Mouse (Mus musculus) T-cell, adult 66 days (primary cell): Measurements from ENCODE around the gene Cmtm6. TPM values are rescaled to one million over a fixed set of nuclear protein-coding genes. Genes with fewer than 3 reads are reported as not detected.

Source experiments
- total RNA-seq, 2 experiments: library from RNA; stranded (reverse); gene quantifications; 3 replicates in 1 of 2; 4 replicates in 1 of 2; pipeline ENCODE4 v1.2.4; 2023

The Cmtm6 gene
- total RNA-seq: 100 to 1,000 TPM in 1 of 2 experiments, 10 to 100 TPM in 1; 96.3 to 100 TPM

DNA sequence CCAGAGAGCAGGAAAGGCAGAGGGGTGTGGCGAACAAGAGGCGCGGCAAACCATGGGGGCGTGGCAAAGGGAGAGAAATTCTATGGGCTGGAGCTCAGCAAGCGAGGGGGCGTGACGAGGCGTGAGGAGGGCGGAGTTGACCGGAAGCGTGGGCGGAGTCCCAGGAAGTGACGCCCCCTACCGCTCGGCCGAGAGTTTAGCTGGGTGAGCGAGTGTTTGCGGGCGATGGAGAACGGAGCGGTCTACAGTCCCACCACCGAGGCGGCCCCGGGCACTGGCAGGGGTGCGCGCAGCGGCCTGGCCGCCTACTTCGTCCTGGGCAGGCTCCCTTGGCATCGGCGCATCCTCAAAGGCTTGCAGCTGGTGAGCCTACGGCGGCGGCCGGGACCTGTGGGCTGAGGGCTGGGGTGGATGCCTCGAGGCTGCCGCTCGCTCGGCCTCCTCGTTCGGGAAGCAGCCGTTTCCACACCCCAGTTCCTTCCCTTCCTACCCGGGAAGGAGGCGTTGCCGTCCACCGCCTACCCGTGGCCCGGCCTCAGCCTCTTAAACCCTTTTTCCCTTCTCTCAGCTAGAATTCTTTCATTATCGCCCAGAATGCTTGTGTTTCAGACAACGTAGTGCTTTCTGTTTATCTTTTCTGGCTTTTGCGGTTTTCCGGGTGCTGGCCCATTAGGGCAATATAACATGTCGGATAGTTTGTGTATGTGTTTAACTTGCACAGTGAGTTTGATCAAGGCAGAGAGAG lies at the start of gene Cmtm6:
TSS of gene Cmtm6 (plus strand) at position 106 of the 745 bp plus-strand sequence.

DNA sequence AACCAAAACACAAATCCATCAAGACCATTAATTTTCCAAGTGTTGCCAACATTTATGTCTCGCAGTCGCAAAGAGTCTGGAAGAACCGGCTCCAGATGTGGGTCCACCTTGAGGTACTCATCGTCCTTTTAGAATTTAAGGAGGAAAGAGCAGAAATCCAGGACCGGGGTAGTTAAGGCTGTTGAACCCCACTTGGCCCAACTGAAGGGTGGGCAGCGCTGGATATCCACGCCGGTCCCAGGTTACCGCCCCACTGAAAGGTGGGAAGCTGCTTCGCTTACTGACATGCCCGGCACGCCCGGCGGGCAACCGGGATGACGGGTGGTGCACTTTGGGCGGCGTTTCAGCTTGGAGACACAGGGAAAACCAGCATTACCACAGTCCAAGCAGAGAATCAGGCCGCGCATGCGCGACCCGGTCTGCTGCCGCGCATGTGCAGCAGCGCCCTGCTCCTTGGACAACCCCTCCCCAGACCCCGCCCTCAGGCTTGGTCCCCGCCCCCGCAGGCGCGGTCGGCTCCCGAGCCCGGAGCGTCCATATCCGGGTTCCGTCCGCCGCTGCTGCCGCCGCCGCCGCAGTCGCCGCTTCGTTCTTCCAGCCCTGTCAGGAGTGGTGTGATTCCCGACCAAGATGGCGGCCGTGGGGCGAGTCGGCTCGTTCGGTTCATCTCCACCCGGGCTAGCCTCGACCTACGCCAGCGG lies 42.5 kb upstream of the Cmtm6 start, which contains the start of gene Dync1li1:
TSS of gene Dync1li1 (plus strand) at position 539 of the 701 bp plus-strand sequence.

DNA sequence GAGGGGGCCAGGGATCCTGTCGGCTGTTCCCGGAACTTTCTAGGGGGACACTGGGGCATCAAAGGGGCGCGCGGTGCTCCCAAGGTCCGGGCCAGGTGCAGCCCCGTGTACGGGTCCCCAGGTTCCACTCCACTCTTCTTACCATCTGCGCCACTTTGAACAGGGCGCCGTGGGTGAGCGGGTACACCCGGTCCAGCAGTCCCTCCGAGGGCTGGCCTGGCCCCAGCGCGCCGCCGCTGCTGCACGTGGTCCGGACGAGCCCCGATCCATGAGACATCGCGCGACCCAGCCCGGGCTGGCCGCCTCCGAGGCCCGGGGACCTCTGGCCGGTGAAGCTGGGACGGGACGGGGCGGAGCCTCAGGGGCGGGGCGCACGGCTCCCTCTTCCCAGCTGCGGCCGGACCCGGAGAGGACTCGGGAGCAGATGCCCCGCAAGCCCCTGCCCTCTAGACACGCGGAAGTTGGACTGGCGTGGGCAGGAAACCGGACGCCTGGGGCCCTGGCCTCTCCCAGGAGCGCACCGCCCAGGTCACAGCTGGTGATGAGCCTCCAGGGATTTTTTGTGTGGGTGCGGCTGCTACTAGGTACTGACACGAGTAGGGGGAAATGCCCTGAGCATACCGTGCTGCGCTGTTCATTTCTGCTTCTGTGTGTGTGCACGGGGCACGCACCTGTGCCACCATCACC lies 50.8 kb downstream of the Cmtm6 start, which contains the start of gene Cmtm7:
TSS of gene Cmtm7 (minus strand) at position 331 of the 687 bp plus-strand sequence.

Other genes with a start within 250 kb of the Cmtm6 start
- gene Ccr4, start 226.2 kb upstream of the Cmtm6 start, total RNA-seq: 1 to 10 TPM; 2.8 to 4.3 TPM
- not detected for gene C130032M10Rik, start 215.4 kb upstream of the Cmtm6 start, total RNA-seq
- not detected for gene Trim71, start 166.7 kb upstream of the Cmtm6 start, total RNA-seq
- 10 to 100 TPM; 65.0 to 65.5 TPM for gene Cnot10, start 90.9 kb upstream of the Cmtm6 start, total RNA-seq
- gene Dync1li1, start 42.3 kb upstream of the Cmtm6 start, total RNA-seq: 10 to 100 TPM; 45.3 to 55.7 TPM
- 10 to 100 TPM; 65.4 to 83.6 TPM for gene Cmtm7, start 50.7 kb downstream of the Cmtm6 start, total RNA-seq
- not detected for gene Cmtm8, start 113.0 kb downstream of the Cmtm6 start, total RNA-seq
- 10 to 100 TPM; 40.9 to 41.0 TPM for gene Gpd1l, start 202.9 kb downstream of the Cmtm6 start, total RNA-seq
- gene Osbpl10, start 247.5 kb downstream of the Cmtm6 start, total RNA-seq: not detected